Mouse (Mus musculus): ENCODE results near the gene Pgrmc2.

DNA sequence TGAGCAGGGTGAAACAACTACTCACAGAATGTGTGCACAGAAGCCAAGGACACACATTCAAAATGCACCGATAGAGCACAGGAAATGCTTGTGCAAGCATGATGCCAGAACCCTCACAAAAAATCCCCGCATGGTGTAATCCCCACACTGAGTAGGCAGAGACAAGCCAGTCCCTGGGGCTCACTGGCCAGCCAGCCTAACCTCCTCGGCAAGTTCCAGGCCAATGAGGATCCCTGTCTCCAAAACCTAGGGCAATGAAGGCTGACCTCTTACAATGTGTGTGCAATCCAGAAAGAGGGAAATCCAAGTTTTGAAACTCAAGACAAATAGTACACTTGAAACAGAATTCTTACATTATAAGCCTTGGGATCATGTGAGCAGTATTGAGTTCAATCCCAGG lies 29.5 kb downstream of the Pgrmc2 start:
- TF ChIP-seq CTCF (IDR thresholded peaks at IDR 0.05; ENCODE audit: extremely low read depth, insufficient read length, insufficient replicate concordance, low read depth, low read length) (no peak), POLR2A (IDR thresholded peaks at IDR 0.05; ENCODE audit: low read depth, low read length) (no peak)
